Mouse (Mus musculus) cortical plate, adult 2 months (tissue): ENCODE measurements around the gene Nthl1. TPM values are rescaled to one million over a fixed set of nuclear protein-coding genes. Genes with fewer than 3 reads are reported as not detected.

Source experiments
- H3K27ac ChIP-seq: fragments of 200-500 bp; 2 replicates; pipeline ENCODE4 v1.5.1; 2012; ENCODE audit warnings: low read length, control low read depth, inconsistent platforms; ENCODE audit not compliant: insufficient read depth
- H3K4me1 ChIP-seq: fragments of 200-500 bp; 2 replicates; pipeline ENCODE4 v1.6.1; 2011; ENCODE audit warnings: low read length; ENCODE audit not compliant: control insufficient read depth, insufficient read depth
- H3K4me3 ChIP-seq: fragments of 200-500 bp; 2 replicates; pipeline ENCODE4 v1.5.1; 2011; ENCODE audit warnings: mild to moderate bottlenecking, low read length, control low read depth; ENCODE audit not compliant: insufficient read depth
- CTCF ChIP-seq: fragments of 200-500 bp; IDR thresholded peaks from 2 replicates; pipeline ENCODE4 v1.5.1; 2011; ENCODE audit warnings: mild to moderate bottlenecking, control low read depth, low read length; ENCODE audit not compliant: insufficient read depth; ENCODE audit errors: extremely low read depth
- POLR2A ChIP-seq: fragments of 200-500 bp; IDR thresholded peaks from 2 replicates; pipeline ENCODE4 v1.6.1; 2011; ENCODE audit warnings: mild to moderate bottlenecking, low read length, control low read depth; ENCODE audit not compliant: insufficient read depth; ENCODE audit errors: extremely low read depth
- polyA plus RNA-seq: library from polyadenylated mRNA; depleted of rRNA; stranded (reverse); fragments of >200 nt; gene quantifications from 2 replicates; pipeline ENCODE4 v1.2.3, GENCODE M21; 2012

The Nthl1 gene
- polyA plus RNA-seq, 1 experiment = 10.8 TPM

GRCm38 (mm10) chr17:24595126-24596072 lies 37.1 kb upstream of the Nthl1 start:
- no peak overlapping the region for H3K4me3 ChIP-seq
- no peaks in the 10 kb centered on the region for H3K4me1 ChIP-seq
- peak overlapping the region; percentile 14; the same call in 1 of the 2 replicates for H3K27ac ChIP-seq
- TF ChIP-seq POLR2A (peak; percentile 7; the same call in 1 of the 2 replicates), CTCF (no peak)

GRCm38 (mm10) chr17:24596073-24596466 lies 36.4 kb upstream of the Nthl1 start:
- no peak overlapping the region for H3K4me3 ChIP-seq
- no peaks in the 10 kb centered on the region for H3K4me1 ChIP-seq
- peak overlapping the region; percentile 30; the same call in 1 of the 2 replicates for H3K27ac ChIP-seq
- no peak for TF ChIP-seq CTCF
- no peak for TF ChIP-seq POLR2A

- Histone ChIP-seq H3K27ac (no peak overlapping the region), H3K4me3 (no peak overlapping the region), H3K4me1 (no peaks in the 10 kb centered on the region)
- no peak for TF ChIP-seq POLR2A
- no peak for TF ChIP-seq CTCF
Observed at GRCm38 (mm10) chr17:24596471-24597183, 35.9 kb upstream of the Nthl1 start.

- Histone ChIP-seq H3K4me1 (no peaks in the 10 kb centered on the region), H3K4me3 (no peak overlapping the region), H3K27ac (no peak overlapping the region)
- TF ChIP-seq POLR2A (no peak), CTCF (no peak)
Observed at GRCm38 (mm10) chr17:24597989-24598388, 34.5 kb upstream of the Nthl1 start.

- Histone ChIP-seq H3K4me1 (no peaks in the 10 kb centered on the region), H3K4me3 (no peak overlapping the region), H3K27ac (no peak overlapping the region)
- TF ChIP-seq CTCF = no peak
- TF ChIP-seq POLR2A = no peak
Observed at GRCm38 (mm10) chr17:24600502-24600901, 32.0 kb upstream of the Nthl1 start.

- H3K4me3 ChIP-seq = no peak overlapping the region
- TF ChIP-seq POLR2A = no peak
- TF ChIP-seq CTCF = no peak
- H3K4me1 ChIP-seq = no peaks in the 10 kb centered on the region
- H3K27ac ChIP-seq = no peak overlapping the region
Observed at GRCm38 (mm10) chr17:24603961-24604360, 28.5 kb upstream of the Nthl1 start.

- H3K4me1 ChIP-seq = no peaks in the 10 kb centered on the region
- no peak for TF ChIP-seq POLR2A
- H3K4me3 ChIP-seq = no peak overlapping the region
- H3K27ac ChIP-seq = no peak overlapping the region
Observed at GRCm38 (mm10) chr17:24604557-24604956, 27.9 kb upstream of the Nthl1 start.

- Histone ChIP-seq H3K27ac (no peak overlapping the region), H3K4me3 (no peak overlapping the region), H3K4me1 (no peaks in the 10 kb centered on the region)
- TF ChIP-seq CTCF (no peak), POLR2A (no peak)
Observed at GRCm38 (mm10) chr17:24608370-24608769, 24.1 kb upstream of the Nthl1 start.

GRCm38 (mm10) chr17:24608874-24609273 lies 23.6 kb upstream of the Nthl1 start:
- no peak overlapping the region for H3K4me3 ChIP-seq
- TF ChIP-seq POLR2A (no peak), CTCF (no peak)
- H3K4me1 ChIP-seq = no peaks in the 10 kb centered on the region
- H3K27ac ChIP-seq = no peak overlapping the region

GRCm38 (mm10) chr17:24610711-24611110 lies 21.8 kb upstream of the Nthl1 start:
- H3K27ac ChIP-seq = no peak overlapping the region
- TF ChIP-seq CTCF (no peak), POLR2A (no peak)
- H3K4me3 ChIP-seq = no peak overlapping the region
- no peaks in the 10 kb centered on the region for H3K4me1 ChIP-seq
